Mouse (Mus musculus): Measurements from ENCODE around the gene Sap30bp. TPM values are rescaled to one million over a fixed set of nuclear protein-coding genes. Genes with fewer than 3 reads are reported as not detected.

Sap30bp gene
- total and polyA plus RNA-seq, 3 experiments = 31.8 to 44.5 (median 33.8) TPM

DNA sequence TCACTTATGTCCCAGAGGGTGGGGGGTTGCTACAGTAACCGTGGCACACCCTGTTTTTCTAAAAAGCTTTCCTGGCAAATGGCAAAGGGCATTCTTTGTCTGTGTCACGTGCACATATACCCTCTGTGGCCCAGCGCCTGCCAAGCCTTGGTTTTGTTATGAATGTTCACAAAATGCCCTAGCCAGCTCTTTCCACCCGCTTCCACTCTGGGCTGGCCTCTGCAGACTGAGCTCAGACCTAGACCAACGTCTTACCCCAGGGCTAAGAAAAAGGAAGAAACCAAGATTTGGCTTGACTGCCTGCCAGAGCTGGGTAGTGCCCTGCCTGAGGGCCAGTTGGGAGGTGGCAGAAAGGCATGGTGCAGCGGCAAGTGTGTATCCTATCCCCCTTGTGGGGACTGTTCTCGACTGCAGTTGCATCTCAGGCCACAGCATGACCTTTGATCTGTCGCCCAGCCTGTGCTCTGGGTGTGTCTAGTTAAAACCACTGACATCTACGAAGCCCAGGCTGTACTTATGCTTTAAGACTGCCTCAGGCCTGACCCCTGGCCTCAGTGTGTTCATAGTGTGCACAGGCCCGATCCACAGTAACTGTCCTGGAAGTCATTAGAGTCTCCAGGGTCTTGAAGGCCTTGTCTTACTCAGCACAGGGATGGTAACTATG lies 22.2 kb downstream of the Sap30bp start:
- peak; percentile 28 for DNase-seq

DNA sequence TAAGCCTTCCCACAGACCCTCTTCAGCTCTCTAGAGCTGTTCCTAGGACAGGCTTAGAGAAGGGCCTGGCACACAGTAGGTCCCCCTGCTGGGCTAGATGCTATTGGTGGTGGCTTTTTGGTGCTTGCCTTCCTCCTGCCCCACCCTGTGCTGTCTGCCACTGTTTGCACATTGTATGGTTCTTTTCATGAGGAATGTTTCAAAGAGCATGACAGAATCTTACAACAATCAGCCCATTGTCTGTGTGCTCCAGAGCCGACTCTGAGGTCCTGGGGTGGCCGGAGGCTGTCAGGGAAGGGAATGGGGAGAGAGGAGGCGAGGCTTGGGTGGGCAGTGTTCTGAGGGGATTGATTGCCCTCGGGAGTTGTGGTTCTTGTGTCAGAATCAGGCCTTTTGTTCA lies 23.4 kb downstream of the Sap30bp start:
- DNase-seq = no peak

DNA sequence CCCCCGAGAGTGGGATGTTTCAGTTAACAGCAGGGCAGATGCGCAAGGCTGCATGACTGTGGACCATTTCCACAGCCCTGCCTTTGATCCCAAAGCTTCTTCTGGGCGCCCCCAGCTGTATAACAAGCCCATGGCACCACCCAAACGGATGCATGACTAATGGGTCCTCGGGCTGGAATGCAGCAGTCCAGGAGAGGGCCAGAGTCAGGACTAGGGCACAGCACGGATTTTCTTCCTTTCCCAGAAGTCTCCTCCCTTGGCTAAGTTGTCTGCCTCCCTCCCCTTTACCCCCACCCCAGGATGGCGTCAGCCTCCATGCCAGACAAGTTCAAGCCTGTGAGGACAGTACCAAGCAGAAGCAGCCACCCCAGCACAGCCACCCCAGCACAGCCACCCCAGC lies 24.9 kb downstream of the Sap30bp start:
- DNase-seq = no peak

DNA sequence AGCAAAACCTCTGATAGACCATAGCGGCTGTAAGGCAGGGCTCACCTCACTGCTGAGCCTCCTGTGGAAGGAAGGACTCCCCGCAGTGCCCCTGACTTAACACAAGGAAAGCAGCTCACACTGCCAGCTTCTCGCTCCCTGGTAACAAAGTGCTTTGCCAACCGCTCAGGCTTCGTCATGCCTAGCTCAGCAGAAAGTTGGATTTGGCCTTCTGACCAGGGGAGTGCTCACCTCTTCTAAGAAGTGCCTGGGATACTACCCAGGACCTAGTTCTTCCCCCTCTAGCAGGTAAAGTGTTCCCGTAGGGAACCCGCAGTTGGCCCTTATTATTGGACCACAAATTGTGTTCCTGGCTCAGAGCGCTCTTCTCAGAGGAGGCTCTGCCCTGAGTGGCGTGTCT lies 25.9 kb downstream of the Sap30bp start:
- DNase-seq = no peak

DNA sequence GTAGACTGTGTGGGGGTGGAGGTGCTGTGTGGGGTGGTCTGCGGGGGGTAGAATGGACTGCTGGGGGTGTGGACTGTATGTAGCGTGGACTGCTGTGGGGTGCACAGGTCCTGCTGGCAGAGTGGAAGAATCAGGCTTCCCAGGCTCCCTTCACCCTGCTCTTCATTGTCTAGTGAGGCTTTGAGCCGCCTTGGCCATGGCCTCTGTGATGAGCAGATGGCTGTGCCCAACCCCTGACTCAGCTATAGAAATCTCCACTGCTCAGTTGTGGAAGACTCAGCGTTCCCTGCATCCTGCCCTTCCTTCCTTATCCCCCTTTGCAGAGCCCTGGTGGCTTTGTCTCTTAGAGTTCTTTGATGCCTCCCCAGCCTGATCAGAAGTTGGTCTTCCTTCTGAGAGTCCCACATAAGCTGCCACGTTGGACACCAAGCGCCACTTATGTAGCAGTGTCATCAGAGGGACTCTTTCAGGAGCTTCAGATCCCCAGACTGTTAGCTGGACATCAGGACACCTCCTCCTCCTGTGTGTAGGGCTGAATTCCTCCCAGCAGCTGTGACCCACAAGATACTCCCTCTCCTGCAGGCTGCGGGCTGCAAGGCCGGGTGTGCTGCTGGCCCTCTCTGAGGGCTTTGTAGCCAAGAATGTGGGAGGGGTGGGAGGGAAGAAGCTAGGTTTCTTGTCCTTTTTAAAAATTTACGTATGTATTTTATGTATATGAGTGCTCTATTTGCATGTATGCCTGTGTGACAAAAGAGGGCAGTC lies 29.8 kb downstream of the Sap30bp start:
- DNase-seq = peak; percentile 55

DNA sequence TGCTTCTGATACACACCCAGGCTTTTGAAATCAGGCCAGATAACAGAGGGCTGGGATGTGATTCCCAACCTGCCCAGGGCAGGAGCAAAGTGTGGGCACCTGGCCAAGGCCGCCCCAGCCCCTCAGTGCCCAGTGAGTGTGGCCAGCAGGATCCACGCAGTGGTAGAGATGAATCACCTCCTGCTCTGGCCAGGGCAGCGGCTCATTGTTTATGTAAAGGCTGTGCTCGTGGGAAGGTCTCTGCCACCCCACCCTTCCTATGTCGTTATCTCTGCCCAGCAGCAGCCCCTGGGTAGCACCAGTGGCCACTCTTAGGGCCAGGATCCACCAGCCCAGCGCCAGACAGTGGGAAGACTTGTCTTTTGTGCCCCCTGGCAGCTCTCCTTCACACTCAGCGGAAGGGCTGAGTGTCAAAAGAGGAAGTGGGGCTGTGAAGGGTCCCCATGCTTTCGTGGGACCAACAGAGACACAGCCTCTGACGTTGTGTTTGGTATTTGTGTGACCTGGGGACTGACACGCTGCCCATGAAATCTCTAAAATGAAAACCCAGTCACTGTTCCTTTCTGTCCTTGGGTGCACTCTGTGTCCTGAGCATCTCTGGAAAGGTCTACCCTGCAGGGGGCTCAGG lies 32.0 kb downstream of the Sap30bp start:
- peak; percentile 89 for DNase-seq

DNA sequence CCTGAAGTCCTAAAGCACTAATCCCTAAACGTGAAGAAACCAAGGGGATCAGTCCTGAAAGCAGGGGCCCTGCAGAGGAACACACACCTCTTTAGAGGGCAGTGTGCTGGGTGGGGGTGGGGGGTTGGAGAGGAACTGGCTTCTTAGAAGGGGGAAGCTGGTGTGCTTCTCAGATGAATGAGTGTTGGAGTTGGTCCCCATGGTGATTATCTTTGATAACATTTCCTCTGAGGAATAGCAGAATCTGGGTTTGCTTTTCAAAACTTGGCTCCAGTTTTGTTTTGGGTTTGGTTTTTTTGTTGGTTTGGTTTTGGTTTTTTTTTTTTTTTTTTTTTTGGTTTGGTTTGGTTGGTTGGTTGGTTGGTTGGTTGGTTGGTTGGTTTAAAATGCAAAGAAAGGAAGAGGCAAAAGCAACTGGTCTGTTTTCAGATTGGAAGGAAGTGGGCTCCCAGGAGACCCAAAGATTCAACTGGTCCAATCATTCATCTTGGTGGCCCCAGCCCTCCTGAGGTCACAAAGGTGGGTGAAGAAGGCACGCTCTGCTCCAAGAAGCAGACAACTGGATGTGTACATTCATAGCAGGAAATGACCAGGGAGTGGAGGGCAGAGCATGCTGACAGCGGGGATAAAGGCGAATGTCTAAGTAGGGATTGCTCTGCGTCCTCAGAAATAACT lies 35.8 kb downstream of the Sap30bp start:
- no peak for DNase-seq

DNA sequence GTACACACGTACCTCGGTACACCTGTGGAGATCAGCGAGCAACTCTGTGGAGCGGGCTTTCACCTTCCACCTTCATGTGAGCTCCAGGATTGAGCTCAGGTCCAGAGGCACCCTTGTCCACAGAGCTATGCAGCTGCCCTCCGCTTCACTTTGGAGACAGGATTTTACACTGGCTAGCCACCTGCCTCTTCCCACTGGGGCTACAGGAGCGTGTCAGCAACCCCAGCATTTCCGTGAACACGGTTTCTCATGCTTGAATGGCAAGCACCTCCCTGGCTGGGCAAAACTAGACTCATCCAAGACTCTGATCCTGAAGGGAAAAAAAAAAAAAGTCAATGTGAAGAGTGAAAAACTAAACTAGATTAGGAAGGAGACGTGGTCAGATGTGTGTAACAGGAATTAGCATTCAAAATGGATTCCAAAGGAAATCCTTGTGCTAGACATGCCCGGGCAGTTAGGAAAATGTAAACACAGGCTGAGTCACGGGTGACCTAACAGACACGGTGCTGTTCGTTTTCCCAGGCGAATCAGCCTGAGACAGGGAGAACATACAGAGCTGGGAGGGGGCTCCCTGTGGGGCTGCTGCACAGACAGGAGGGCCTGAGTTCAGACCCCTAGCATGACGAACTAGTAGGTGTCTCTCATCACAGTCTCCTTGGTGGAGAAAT lies 37.1 kb downstream of the Sap30bp start:
- DNase-seq = no peak

DNA sequence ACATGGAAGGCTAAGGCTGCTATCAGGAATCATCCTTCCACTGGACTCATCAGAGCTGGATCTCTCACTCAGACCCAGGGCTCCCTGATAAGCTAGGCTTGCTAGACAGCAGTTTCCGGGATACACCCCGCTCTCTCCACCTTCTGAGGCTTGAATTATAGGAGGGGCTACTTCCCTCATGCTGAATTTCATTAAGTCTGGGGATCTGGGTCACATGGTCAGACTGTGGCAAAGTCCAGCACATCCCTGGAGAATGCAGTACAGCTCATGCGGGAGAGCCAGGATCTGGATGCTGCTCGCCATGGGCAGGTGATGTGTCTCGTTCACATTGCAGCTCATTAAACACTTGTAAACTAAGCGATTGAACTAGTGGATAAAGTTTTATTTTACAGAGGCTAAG lies 37.9 kb downstream of the Sap30bp start:
- DNase-seq = no peak

DNA sequence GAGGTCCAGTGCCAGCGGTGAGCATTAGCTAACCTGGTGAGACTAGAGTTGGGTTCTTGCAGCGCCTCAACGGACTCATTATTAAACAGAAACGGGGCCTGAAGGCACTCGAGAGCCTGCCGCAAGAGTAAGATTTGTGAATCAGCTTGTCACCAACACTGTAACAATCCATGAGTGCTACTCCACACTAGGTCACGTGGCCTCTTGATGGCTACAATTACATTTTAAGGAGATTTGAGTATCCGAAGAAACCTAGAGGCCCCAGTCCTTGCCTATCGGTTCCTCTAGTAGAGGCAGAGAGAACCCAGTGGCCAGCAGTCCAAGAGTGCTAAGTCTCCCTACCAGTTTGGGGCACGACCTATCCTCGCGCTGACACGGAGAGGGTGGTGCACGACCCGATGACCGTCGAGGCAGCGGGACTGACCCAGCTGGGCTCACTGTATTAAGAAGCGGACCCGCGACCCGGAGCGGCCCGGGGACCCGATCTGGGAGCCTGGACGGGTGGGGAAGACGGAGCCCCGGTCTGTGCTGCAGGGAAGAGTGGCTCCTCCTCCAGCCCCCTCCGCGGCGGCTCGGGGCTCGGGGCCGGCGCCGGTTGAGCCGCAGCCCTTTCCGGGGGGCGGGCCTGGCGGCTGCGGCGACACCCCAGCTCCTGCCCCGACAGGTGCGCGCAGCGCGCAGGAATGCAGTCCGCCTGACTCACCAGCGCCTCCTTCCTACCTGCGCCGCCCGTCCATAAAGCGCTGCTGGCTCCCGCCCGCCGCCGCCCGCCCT lies 41.4 kb downstream of the Sap30bp start, which contains the start of gene Itgb4:
Gene Itgb4, plus strand, starts transcription at position 401 of the 774 bp plus-strand sequence.
- peak; percentile 24 for DNase-seq

DNA sequence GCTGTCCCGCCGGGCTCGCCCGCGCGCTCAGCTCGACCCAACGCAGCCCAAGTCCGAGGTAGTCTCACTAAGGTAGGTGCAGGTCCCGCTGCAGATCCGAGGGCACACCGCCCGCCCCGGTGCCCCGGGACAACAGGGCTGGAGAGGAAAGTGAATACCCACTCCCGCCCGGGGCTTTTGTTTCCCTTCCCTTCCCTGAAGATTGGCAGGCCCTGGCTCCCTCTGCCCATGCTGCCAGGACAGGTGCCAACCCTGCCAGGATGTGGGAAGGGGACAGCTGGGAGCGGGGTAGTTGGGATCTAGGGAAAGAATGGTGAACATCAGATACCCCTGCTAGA lies 42.0 kb downstream of the Sap30bp start:
- no peak for DNase-seq

DNA sequence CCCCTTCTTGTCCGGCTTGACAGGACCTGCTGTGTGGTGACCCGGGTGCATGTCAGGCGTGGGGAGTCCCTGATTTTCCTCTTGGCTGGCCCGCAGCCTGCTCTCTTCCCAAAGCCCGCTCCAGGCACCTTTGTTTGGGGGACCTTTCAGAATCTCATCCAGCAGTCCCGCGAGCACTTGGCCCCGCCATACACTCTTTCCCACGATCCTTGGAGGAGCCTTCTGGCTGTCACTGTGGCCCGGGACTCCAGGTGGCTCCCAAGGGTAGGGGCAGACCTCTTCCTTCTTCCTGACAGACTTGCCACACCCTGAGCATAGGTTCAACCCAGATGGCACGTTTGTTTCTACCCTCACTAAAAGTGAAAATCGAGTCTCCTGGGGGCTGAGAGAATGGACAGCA lies 42.5 kb downstream of the Sap30bp start:
- DNase-seq = no peak

DNA sequence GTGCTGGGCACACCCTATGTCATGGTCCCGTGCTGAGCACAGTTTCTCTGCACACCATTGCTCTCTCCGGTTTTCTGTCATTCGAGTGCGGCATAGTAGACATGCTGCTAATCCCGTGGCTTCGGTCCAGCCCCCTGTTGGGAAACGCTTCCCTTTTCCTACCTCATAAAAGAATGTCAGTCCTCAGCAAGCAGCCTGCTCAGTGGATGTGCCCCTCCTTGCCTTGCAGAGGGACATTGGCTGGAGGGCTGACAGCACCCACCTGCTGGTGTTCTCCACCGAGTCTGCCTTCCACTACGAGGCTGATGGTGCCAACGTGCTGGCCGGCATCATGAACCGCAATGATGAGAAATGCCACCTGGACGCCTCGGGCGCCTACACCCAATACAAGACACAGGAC lies 49.4 kb downstream of the Sap30bp start:
- DNase-seq = no peak

DNA sequence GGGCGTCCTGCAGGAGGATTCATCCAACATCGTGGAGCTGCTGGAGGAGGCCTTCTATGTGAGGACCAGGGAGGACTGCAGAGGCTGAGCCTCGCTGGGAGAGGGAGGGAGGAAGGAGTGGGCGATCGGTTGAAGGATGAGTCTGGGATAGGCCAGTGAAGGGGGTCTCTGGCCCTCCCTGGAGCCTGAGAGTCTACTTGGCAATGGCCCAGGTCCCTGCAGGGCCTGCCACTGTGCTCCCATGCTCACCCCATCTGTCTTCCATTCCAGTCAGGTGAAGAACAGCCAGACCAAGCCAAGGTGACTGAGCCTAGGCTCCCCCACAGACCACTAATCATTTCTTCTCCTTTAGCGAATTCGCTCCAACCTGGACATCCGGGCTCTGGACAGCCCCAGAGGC lies 50.2 kb downstream of the Sap30bp start:
- DNase-seq = no peak

DNA sequence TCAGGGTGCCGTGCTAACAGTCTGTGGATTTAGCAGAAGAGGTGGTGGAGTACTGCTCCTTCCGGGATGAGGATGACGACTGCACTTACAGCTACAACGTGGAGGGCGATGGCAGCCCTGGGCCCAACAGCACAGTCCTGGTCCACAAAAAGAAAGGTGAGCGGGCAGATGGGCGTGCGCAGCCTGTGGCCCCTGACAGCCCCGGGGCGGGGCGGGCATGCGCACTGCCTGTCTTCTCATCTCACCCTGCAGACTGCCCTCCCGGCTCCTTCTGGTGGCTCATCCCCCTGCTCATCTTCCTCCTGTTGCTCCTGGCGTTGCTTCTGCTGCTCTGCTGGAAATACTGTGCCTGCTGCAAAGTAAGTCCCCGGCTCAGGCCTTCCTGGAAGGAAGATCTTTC lies 56.6 kb downstream of the Sap30bp start:
- DNase-seq = no peak

DNA sequence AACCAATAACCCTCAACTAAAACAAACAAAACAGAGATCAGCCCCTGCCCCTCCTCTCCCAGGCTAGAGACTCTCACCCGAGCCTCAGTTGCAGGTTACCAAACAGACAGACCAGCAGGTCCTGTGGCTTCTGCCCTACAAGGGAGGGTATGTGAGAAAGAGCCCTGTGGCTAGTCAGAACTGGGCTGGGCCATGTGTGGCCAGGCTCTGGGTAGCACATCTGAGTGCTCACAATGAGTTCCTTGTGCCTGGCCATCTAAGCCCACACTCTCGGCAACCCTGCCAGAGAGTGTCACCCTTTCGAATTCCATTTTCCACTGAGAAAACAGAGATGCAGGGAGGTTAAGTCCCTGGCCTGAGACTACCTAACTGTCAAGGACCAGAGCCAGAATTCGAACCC lies 59.0 kb downstream of the Sap30bp start:
- DNase-seq = no peak

DNA sequence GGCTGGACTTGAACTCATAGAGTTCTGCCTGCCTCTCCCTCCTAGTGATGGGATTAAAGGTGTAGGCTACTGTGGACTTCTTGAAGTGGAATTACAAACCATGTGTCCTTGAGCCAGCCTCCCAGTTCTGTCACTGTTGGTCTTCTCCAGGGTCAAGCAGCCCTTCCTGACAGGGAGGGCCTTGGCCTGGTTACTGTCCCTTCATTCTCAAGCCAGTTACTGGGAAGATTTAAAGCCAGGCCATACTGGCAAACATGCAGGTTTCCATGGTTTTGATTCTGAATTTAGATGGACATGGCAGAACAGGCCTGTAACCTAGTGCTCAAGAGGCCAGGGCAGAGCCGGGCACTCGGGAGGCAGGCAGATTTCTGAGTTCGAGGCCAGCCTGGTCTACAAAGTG lies 62.2 kb downstream of the Sap30bp start:
- DNase-seq = peak; percentile 40

DNA sequence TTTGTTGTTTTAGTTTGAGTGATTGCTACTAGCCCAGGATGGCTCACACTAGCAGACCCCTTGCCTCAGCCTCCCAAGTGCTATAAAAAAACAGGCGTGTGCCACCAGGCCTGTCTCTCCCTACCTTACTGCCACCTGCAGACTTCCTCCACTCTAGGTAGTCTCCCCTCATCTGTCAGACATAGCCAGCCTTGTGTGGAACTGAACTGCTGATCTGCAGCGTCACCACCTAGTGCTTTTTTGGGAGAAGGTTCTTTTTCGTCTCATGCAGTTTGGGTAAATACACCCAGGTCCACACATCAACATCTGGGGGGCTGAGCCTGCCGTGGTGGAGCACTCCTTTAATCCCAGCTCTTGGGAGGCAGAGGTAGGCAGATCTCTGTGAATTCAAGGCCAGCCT lies 64.0 kb downstream of the Sap30bp start:
- no peak for DNase-seq

DNA sequence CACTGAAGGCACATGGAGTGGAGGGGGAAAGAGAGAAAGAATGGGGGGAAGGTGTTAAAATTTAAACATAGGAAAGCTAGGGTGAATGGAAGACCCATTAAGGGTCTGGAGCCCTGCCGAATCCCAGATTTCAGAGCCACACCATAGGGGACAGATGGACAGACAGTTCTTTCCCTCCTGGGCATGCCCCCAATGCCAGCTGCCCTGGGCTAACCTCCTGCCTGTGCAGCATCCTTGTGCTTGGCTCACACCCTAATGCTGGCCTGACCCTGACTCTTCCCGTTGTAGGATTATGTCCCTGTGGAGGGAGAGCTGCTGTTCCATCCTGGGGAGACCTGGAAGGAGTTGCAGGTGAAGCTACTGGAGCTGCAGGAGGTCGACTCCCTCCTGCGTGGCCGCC lies 64.6 kb downstream of the Sap30bp start:
- no peak for DNase-seq

DNA sequence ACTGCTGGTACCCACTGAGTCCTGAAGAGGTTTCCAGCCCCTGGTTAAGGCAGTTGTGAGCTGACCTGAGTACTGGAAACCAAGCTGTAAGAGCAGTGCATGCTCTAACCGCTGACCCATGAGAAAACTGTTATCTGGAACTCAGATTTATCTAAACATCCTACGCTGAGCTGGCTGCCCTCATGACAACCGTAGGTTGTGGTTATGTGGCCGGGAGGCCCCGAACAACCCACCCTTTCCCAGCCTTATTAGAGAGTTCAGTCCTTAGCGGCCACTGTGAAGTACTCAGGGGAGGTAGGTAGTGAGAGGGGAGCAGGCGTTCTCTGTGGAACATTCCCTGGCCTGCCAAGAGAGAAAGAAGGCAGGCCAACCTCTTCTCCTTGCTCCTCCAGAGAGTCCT lies 65.9 kb downstream of the Sap30bp start:
- DNase-seq = no peak

DNA sequence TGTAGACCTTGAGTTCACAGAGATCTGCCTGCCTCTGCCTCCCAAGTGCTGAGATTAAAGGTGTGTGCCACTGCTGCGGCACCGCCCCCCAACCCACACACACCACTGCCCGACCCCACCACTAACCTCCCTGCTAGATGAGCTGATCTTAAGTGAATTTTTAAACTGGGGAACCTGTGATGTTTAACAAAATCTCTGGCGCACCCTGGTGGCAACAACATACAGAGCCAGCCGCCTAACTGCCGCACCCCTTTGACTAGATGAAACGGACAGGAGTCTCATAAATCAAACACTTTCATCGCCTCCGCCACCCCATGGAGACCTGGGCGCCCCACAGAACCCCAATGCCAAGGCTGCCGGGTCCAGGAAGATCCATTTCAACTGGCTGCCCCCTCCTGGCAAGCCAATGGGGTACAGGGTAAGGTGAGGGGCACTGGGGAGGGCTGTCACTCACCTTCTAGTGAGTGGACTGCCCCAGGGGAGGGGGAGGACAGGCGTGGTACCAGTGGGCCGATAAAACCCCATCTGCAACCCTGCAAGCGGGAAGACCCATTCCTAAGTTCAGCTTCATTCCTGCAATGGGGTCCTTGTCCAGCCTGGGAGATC lies 66.6 kb downstream of the Sap30bp start:
- peak; percentile 65 for DNase-seq
